Mouse (Mus musculus) spleen, postnatal 36 days (tissue): Measurements from ENCODE around the gene Ntn5.

Experiments used
- DNase-seq, 2 experiments: peaks; one replicate each; pipeline ENCODE4 v3.0.0; 2022; ENCODE audit warnings: low spot score in 2 of 2, mixed read lengths in 1 of 2

Gene Ntn5

DNA sequence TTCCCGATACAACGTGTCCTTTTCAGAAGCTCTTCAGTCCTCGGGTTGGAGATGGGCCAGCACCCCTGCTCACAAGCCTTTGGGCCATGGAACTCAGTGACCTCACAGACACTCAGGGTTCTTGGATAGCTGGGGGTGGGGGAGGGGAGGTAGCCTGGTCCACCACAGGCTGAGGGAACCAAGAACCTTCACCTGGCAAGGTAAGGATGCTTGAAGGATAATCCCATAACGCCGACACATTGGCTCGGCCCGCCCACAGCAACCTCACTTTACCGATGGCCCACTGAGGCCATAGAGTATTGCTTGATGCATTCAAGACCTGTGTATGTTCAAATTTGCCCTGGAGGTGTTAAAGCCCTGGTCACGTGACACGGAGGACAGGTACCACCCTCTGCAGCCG, 41.9 kb downstream of the Ntn5 start, which contains the start of gene Spaca4:
TSS of gene Spaca4 (minus strand) at position 101 of the 400 bp plus-strand sequence.
- DNase-seq = no peak

DNA sequence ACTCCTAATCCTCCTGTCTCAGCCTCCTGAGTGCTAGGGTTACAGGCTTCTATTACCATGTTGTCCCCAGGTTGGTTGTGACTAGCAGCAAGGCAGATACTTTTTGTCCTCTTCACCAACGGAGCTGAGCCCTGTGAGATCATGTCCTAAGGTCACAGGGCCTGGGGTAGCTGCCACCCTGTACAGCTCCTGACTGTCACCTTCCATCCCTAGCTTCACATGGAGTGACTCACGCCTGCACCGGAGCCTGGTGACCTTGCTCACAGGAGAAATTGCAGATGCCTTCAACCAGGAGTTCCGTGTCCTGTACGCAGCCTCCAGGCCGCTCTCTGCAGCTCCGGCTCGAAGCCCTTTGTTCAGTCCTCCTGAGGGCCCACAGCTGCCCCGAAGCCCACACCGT, 42.6 kb downstream of the Ntn5 start:
- DNase-seq = peak in 1 of 2 experiments; percentile 0

DNA sequence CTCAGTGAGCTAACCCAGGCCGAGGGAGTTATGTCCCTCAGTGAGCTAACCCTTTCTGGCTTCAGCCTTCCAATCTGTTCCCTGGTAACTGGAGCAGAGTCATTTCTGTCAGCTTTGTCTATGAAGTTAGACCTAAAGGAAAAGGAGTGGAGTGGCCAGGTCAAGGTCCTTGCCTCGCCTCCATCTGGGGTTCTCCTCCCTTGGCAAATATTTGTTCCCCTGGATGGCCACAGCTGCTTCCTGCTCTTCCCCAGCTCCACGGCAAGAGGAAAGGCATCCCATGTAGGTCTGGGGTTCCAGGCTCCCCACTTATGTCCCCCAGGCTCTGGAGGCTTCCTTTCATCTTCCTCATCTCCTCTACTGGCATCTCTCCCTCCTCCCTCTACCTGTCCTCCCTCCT, 43.8 kb downstream of the Ntn5 start:
- no peak for DNase-seq

DNA sequence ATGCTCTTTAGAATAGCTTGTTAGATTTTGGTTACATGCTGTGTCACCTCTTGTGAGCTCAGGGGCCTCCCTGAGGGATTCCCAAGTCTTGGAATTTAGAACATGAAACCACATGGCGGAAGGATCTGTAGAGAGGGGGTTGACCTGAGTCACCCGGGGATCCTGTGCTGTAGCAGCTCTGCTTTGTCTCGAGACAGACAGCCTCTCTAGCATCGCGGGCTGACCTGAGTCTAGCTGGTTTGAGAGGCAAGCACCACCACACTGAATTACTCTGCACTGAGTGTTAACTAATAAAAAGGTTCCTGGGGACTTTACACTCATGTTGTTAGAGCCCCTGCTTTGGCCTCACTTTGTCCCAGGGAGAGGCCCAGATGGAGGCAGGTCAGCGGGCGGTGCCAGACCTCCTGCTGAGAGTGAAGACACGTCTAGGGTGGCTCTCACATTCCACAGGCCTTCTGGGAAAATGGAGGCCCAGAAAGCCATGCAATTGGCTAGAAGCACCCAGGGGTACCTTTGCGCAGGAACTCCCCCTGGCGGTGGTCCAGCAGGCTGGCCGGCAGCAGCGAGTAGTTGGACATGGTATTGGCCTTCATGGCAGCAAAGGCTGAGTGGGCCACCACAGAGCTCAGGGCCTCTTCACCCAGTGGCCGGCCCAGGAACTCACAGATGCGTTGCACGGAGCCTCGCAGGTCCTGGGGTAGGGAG, 47.1 kb downstream of the Ntn5 start:
- DNase-seq = peak in 1 of 2 experiments; percentile 21

DNA sequence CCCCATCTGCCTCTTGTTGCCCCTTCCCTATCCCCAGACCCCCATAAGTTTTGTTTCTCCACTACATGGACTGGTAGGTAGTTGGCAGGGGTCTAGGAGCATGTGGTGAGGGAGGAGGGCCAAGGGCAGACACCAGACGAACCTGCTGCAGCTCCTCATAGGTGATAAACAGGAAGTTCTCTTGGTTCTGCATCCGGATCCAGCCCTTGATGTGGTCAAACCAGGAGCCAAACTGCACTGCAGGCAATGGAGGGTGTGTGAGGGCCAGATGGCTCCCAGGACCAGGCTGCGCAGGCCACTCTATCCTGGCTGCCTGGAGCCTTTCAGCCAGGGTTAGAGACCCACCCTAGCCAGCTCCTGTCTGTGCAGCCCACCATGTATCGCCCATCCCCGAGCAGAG, 49.7 kb downstream of the Ntn5 start:
- DNase-seq = peak; percentile 53 to 59

DNA sequence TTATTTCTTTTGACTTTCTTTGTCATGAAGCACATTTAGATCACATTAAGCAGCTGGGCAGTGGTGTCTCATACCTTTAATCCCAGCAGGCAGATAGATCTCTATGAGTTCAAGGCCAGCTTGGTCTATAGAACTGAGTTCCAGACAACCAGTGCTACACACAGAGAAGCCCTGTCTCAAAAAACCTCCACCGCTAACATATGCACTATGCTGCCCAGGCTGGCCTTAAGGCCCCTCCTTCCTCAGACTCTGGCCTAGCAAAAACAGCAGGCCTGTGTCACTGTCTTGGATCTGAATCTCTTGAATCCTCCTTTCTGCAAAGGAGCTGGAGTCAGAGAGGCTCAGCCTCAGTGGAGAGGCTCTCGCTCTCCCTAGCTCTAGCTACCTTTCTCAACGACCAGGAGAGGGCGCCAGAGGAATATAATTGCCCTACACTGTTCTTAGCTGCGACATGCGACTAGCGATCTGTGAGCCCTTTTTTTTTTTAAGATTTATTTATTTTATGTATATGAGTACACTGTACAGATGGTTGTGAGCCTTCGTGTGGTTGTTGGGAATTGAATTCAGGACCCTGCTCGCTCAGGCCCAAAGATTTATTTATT, 55.4 kb downstream of the Ntn5 start:
- DNase-seq = peak; percentile 71 to 87

DNA sequence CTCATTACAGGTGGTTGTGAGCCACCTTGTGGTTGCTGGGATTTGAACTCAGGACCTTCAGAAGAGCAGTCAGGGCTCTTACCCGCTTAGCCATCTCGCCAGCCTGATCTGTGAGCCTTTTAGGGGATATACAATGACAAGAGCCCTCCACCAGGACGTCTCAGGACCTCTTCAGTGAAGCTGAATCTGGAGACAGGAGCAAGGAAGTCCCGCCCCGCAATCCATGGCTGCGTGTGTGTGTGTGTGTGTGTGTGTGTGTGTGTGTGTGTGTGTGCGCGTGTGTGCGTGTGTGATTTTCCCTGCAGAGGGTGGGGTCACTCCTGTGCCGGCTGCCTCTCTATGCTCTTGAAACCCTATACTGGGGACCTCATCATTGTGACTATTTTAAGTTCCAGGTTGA, 56.0 kb downstream of the Ntn5 start:
- no peak for DNase-seq

DNA sequence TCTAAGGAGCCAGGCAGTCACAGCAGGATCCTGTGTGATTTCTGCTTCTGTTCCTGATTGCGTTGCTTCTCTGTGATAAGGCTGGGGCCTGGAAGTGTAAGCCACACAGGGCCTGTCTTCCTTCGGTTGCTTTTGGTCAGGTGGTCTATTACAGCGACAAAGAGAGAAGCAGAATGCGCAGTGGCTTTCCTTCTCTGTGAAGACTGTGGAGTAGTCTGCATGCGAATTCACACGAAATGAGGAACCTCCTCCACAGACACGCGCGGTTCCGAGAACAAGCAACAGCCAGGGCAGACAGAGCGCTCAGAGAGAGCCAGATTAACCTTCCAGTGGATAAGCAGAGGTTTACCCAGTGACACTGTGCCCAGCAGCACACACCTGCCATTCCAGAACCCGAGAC, 57.5 kb downstream of the Ntn5 start:
- no peak for DNase-seq

DNA sequence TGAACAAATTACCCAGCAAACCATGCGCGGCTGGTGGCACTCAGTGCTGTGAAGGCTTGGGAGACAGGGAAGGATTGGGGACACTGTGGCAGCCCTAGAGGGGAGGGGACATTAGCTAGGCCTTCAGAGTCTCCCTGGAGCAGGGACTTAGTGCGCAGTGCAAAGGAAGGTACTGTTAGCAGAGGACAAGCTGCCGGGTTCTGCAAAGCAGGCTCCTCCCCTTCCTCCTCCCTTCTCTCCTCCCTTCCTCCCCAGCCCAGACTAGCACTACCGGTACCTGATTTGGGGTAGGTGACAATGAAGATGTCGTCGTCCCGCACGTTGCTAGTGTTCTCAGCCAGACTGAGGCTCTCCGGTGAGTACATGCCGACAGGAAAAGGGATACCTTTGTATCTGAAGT, 58.0 kb downstream of the Ntn5 start:
- peak; percentile 63 to 65 for DNase-seq

DNA sequence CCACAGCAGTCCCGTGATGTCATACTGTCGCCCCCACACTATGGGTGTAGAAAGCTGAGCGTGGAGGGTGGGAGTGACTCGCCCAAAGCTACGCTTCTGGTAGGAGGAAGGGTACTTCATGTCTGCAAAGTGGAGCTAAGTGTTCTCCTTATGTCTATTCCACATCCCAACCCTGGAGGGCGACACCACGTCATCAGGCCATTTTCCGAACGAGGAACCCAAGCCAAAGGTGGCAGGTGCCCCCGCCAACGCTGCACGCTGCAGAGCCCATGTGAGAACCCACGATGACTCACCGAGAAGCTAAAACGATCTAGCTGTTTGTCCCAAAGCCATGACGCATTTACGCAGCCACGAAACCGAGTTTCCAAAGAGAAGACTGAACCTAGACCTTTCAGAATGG, 58.5 kb downstream of the Ntn5 start:
- no peak for DNase-seq
